Mouse (Mus musculus) adipocyte (in vitro differentiated cells): ENCODE data around the gene C1qtnf6.

Experiments
- DNase-seq: peaks from one replicate; pipeline ENCODE4 v3.0.0-alpha.2; 2016; ENCODE audit warnings: low spot score

The C1qtnf6 gene

DNA sequence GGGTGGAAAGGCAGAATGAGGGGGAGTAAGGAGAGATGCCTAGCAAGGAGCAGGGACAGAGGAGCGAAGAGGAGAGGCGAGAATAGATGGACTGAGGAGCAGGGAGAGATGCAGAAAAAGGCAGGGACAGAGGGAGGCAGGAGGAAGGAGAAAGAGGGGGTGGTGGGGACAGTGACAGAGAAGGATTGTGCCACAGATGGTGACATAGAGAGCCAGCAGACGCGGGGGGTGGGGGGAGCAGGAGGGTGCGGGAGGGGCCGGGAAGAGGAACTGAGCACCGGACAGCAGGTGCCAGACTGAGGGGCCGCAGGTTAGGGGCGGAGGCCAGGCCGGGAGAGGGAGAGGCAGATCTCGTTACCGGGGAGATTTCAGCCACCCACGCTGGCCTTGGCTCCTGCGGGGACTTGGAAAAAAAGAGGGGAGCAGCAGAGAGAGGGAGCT lies 13.4 kb upstream of the C1qtnf6 start, which contains the start of gene Sstr3:
Sstr3 (minus strand) TSS at position 125 of the 441 bp plus-strand sequence.
- DNase-seq, result no peak

DNA sequence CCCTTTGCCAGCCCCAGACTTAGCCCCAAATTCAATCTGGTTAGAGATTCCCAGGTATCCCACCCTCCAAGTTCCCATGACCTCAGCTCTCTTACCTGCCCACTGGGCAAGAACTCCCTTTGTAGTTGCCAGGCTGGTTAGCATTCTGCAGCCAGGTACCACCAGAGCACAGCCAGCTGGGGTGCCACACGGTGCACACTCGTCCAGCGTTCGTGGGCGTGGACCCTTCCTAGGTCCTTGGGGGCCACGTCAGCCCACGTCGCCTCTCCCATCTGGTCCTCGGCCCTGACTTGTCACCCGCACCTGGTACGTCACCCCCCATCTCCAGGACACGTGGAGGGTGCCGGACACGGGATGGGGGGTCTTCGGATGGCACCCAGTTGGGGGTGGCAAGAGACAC lies 12.8 kb upstream of the C1qtnf6 start:
- DNase-seq, result no peak

DNA sequence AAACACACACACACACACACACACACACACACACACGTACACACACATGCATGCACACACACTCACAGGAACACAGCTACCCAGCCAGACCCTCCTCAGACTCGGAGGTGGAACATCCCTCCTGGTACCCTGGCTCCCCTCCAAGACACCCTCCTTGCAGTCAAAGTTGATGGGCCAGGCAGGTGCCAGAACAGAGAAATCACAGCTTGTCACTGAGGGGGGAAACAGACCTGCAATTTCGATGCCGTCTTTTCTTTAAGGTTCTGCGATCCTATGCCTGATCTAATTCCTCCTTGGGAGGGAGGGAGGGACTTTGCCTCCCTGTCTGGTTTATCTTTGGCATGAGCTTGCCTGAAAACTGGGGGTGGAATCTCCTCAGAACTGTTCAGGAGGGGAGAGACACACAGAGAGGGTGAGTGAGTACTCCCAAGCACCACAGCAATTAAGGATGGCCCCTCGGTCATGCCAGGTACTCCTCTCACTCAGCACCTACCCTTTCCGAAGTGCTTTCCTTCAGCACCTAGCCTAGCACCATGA lies 11.6 kb upstream of the C1qtnf6 start:
- no peak for DNase-seq

DNA sequence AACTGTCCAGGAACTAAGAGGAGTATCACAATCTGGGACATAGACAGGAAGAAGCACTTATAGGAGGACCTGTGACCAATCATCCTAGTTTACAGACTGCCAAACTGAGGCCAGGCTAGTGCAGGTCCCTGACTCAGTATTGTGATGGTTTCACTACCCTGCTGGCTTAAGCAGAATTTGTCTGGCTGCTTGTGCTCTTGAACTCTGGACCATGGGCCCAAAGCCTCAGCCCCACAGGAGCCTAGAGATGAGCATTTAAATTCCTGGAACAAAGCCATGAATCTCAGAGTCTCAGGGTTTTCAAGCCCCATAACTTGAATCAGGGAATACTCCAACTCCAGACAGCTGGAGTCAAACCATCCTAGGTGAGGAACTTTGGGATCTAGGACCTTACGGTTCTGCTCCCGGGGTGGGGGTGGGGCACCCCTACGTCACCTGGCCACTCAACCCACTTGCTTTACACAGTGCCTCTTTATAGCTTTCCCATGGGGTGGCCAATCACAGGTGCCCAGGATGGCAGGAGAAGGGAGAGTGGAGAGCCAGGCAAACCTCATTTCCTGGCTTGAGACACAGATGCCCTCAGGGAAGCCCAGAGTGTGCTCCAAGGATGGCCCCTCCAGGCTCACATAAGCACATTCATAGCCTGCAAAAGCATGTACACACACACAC lies 11.0 kb upstream of the C1qtnf6 start:
- no peak for DNase-seq

DNA sequence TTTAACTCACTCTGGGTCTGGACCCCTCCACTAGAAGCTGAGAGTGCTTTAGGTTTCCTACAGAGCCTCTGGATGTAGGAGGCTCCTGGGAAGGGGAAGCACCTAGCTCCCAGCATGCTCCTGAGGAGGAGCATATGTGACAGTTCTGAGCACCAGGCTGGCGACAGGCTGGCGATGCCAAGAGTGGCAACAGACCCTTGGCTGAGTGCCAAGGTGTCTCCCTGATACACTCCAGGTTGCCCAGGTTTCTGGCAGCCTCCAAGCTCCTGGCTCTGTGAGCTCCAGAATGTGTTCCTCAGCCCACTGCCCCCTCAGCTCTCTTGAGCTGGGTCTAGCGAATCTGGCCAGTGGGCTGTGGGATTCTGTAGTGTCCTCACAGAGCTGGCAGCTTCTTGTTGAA lies 10.4 kb upstream of the C1qtnf6 start:
- no peak for DNase-seq

DNA sequence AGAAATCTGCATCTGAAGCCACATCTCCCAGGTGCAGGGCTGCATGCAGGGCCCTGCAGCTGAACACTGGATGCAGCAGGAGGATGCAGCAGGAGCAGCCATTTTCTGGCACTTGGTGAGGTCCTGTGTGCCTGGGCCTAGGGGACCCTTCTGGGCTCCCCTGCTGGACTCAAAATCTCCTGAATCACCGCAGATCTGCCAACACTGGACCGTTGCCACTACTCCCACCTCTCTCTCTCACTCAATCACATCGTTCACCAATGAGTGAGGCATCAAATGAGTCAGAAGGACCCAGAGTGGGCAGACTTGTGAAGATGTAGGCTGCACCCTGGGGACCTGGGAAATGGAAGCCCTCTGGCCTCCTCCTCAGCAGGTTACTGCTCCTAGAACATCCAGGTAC lies 9.8 kb upstream of the C1qtnf6 start:
- no peak for DNase-seq

DNA sequence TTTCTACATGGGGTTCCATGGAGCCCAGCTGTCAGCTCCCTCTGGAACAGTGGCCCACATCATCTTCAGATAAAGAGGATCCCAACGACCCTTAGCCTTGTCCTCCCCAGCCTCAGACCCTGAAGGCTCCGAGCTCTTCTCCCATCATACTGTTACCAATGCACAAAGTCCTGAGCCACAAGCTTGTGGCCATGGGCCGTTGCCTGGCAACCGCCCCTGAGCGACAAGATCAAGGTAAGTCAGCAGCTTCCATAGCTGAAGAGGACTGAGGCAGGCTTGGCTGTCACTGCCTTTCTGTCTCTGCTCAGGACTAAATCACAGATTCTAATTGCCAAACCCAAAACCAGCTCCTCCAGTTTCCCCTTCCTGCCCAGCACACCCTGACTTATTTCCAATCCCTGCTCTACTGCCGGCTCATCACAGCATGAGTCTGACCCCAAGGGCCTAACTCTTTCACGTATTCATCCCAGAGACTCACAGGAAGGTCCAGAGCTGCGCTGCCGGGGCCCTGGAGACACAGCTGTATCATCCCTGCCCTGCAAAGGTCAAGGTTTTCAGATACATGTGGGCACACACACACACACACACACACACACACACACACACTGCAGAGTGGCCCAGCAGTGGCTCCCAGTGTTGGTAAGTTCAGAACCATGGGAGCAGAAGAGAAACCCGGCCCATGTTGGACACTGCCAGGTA lies 4.7 kb upstream of the C1qtnf6 start:
- no peak for DNase-seq

DNA sequence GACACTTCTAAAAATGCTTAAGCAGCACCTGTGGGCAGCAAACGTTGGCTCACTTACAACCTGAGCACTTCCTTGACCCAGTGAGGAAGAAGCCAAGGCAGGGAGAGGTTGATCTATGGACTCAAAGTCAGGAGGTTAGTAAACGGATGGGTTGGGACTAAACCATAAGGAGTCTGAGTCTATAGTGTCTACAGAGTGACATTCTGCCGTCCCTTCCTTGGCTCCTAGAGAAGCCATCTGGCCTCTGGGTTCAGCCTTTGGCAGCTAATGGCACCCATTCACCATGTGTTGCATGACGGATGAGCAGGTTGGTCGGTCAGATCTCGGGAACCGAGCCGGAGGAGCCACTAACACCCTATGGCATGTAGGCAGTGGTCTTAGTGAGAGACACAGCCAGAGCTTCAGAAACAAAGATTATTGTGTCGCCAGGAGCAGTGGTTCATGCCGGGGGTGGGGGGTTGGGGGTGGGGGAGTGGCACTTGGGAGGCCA lies 2.2 kb upstream of the C1qtnf6 start:
- DNase-seq, result no peak

DNA sequence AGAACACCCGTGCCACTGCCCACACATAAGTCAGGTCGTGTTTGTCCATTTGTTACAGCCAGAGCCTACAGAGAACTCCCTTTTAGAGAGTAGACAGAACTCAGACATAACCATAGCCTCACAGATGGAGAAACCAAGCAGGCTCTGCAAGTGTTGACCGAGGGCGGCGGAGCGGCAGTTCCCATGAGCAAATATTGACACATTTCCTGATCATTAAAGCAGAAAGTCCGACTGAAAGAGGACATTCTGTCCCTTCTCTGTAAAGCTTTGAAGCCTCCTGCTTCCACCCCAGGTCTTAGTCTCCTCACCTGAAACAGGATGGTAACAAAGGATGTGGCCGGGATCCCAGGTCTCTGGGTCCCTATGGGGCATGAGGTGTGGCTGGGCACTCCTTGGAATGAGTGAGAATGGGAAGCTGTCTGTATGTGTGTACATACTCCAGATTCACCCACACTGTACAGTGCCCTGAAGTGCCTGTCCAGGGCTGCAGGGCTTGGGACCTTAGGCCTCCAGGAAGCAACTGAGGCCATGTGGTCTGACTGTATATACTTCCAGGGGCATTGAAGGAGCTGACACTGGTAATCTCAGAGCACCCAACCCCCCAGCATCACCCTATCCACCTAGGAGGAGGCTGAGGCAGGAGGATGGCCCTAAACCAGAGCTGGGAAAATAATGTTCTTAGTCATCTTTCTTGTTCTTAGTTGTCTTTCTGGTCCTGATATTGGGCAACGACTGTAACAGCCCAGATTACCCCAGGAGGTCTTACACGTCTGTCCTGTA lies 1.5 kb upstream of the C1qtnf6 start:
- no peak for DNase-seq

DNA sequence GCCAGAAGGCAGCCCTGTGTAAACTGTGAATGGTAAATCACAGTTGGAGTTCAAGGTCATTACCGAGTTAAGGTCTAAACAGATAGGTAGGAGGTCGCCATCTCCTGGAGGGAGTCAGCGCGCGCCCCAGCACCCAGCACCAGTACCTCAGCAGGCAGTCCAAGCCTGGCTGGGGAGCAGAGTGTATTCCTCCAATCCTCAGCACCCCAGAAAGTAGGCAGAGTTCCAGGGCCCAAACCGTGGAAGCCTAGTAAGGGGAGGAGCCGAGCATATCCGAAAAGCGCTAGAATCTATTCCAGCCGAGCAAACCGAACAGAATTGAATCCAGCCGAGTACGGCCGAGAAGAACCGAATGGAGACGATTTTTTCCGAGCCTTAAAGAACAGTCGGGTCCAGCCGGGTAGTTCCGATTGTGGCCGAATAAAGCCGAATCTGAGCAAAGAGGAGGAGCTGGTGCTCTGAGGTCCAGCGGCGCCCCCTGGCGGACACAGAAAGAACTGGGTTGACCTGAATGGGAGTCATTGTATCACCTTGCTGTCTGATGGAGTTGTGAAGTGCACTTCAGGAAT lies 769 bp upstream of the C1qtnf6 start:
- DNase-seq, result peak; percentile 98

DNA sequence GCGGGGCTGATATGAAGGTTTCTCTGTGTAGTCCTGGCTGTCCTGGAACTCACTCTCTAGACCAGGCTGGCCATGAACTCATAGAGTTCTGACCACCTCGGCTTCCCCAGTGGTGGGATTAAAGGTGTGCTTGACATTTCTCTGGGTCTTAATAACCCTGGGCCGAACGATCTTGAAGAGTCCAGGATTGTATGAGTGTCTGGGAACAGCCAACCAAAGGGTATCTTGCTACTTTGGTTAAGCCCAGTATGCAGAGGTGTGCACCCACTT lies 170 bp upstream of the C1qtnf6 start:
- peak; percentile 16 for DNase-seq

DNA sequence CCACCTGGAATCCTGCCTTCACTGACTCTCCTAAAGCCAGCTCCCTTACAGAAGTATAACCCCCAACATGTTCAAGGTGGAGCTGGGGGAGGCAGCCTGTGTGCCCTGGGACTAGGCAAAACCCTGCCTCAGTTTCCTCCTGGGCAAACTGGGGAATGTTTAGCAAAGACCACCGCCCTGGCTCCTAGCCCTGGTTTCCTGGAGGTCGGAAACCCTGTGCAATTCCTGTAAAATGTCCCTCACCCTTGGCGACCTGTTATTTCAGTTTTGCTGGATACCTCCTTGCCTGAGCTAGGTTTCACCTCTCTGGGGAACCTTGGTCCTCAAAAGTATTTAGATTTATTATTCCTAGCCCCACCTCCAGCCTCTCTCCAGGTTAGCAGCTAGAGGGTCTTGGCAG lies 1.1 kb downstream of the C1qtnf6 start:
- no peak for DNase-seq

DNA sequence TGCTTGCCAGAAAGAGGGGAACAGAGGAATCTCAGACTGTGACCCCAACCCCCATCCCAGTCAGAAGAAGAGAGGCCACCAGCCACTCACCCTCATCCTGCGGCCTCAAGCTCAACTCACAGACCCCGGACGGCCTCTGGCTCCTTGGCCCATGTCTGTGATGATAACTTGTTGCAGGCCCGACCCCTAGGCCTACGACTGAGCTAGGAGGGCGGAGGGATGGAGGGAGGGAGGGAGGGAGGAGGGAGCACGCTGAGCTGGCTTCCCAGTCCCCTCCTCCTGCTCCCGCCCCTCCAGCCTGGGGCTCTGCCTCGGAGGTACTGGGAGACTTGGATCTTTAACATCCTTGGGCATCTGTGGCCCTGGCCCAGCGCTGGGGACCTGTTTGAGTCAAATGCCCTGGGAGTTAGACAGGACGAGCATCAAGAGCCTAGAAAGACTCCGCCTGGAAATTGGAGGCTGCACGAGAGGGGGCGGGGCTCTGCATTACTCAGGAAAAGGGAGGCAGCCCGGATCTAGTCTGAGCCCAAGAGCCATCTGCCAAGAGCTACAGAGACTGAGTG lies 1.7 kb downstream of the C1qtnf6 start:
- DNase-seq, result peak; percentile 76

DNA sequence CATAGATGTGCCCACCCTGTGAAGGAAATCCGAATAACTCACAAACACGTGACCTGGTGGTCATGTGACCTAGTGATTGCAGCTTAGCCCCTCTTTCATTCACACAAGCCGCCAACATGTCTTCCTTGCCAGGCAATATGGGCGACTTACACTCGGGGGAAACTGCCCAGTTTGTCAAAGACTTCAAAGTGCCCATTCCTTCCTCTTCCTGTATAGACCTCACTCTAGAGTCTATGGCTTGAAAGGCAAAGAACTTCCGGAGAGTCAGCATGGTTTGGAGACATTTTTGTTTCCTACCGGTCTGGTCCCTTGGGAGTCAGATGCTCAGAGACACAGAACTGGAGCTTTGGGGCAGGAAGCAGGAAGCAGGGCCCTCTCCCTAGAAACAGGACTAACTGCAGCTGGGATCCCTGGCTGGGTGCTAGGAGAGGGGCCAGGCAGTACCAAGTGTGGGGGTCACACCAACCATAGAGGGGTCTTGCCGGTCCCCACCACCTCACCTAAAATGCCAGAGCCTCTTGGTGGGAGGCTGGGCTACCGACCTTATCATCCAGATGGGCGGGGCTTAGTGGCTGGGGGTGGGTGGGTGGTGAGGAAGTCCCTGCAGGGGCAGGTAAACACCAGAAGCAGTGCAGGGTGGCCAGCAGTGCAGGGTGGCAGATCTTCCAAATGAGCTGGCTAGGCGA lies 2.3 kb downstream of the C1qtnf6 start:
- DNase-seq, result peak; percentile 37

DNA sequence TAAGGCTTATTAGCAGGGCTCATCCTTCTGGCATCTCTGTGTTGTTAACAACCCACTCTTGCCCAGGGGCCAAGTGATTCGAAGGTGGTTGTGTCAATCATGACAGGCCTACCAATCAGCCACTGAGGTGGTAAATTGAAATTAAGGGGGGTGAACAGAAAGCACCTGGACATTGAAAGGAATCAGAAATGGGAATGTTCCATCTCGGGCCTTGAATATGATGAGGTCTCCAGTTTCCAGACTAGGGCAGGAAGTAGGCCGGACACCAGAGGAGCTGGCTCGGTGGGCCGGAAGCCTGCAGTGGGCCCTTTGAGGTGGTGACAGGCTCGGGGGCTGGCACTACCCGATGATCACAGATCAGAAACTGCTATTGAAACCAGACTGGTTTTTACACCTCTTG lies 3.2 kb downstream of the C1qtnf6 start:
- no peak for DNase-seq

DNA sequence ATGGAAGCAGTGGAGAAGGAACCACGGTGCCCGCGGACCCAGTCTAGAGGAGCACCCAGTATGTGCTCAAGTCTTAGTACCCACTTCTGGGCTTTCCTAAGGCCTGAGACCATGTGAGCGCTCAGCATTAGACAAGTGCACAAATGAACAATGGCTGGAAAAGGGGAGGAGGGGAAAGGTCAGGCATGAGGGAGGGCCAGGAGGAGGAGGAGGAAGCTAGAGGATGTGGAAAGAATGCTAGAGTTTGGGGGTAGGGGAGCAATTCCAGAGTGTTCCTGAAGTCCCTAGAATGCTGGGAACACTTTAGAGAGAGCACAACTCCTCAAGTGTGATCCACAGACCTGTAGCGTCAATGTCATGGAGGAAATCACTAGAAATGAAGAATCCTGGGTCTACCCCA lies 7.1 kb downstream of the C1qtnf6 start:
- DNase-seq, result peak; percentile 16

DNA sequence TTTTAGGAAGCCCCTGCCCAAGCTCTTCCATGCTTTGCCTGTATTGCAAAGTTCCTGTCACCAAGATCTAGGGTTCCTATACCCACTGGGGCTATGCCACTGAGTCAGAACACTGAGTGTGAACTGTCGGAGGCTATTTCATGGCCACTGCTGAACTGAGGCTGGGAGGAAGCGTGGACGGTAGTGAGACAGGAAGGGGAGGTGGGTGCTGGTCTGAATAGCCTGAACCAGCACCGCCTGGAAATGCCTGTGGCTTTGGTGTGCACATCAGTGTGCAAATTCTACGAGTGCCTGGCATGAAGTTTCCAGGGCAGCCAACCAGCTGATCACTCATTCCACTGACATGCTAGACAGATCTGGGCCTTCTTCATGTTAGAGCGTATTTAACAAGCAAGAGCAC lies 9.3 kb downstream of the C1qtnf6 start:
- DNase-seq, result no peak

DNA sequence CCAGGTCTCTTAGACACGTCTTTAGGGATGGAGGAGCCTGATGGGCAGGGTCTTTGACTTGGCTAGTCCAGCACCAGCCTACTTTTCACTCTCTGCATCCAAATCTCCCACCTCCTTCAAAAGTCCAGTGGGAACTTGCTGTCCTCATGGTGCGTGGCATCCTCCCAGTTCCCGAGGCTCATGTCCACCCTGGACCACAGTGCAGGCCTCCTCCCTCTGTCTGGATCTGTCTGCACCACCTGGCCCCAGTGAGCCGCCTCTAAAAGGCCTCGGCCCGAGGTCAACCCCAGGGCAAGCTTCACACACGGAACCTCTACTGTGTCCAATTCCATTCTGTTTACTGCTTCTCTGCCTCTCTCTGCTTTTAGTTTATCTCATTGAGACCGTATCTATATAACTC lies 9.9 kb downstream of the C1qtnf6 start:
- DNase-seq, result no peak

DNA sequence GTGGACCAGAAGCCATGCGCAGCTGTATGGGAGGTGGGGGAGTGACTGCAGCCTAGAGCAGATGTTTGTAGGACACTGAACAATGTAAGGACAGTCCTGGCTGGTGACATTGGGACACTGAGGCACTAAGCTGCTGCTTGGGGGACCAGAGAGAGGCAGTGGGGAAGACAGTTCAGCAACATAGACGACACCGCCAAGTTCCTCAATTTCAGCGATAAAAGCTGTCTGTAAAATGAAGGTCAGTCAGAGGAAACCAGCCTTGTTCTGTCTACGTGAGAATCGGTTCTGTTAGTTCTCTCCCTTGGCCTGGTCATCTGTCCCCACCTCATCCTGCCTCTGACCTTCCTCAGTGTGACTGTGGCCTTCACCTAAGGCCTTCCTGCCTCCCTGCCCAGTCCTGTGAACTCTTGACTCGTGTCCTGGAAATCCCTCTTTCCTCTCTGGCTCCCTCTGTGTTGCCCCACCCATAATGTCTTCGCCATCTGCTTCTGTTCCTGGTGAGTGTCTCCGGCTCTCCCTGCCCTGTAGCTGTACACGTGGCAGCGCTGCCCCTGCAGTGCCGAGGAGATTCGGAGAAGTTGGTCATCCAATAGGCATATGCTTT lies 11.0 kb downstream of the C1qtnf6 start:
- DNase-seq, result no peak

DNA sequence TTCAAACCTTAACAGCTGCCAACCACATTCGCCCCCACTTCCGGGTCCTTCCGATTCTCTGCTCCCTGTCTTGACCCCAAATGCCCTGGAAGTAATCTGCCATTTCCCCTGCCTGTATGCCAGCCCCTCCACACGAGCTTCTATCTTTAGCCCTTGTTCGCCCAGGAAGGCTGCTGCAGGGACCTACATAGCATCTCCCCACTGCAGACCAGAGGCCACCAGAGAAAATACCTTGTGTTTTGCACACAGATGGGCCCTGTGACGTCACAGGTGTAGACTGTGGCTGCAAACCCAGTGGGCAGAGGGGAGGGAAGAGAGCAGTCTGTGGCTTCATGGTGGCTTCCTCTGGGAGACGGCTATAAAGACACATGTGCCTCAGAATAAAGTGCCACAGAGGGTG lies 13.0 kb downstream of the C1qtnf6 start:
- DNase-seq, result no peak

DNA sequence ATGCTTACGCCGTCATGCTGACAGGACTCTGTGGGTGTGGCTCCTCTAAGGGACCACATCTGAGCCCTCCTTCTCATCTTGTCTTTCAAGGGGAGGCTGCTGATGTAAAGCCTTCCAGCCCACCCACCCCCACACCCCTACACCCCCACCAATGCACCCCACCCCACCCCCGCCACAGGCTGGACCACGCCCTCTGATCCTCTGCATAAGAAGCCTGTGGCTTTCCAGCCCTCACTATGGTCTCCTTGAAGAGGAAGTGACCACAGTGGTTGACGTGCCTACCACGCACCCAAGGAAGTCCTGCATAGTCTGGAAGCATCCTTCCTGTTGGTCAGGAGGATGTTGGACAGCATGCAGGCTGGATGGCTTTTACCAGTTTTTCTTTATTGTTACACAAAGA lies 15.5 kb downstream of the C1qtnf6 start:
- DNase-seq, result no peak
